Mouse (Mus musculus) heart, adult 2 months (tissue): ENCODE data around the gene Tmem169. TPM values are rescaled to one million over a fixed set of nuclear protein-coding genes. Genes with fewer than 3 reads are reported as not detected.
A peak's percentile ranks its signal among the peaks of the same experiment; 100 is the strongest.

Experiments
- DNase-seq, 2 experiments: peaks; one replicate each; pipeline ENCODE4 v3.0.0; 2021
- H3K27ac ChIP-seq: fragments of 200-600 bp; 2 replicates; pipeline ENCODE4 v1.8.1; 2022
- H3K27me3 ChIP-seq: fragments of 200-500 bp; 2 replicates; pipeline ENCODE4 v1.6.1; 2012; ENCODE audit warnings: mild to moderate bottlenecking, low read length, inconsistent platforms, mixed read lengths; ENCODE audit not compliant: control insufficient read depth, insufficient read depth
- H3K36me3 ChIP-seq: fragments of 200-500 bp; 2 replicates; pipeline ENCODE4 v1.6.1; 2012; ENCODE audit warnings: low read length, inconsistent platforms; ENCODE audit not compliant: control insufficient read depth, insufficient read depth
- H3K4me1 ChIP-seq: fragments of 200-500 bp; 2 replicates; pipeline ENCODE4 v1.6.1; 2011; ENCODE audit warnings: low read length; ENCODE audit not compliant: control insufficient read depth, insufficient read depth
- H3K4me3 ChIP-seq: fragments of 200-600 bp; 2 replicates; pipeline ENCODE4 v1.8.1; 2022
- H3K79me2 ChIP-seq: fragments of 200-500 bp; replicated peaks from 2 replicates; pipeline ENCODE4 v1.6.1; 2012; ENCODE audit warnings: mild to moderate bottlenecking, inconsistent platforms, low read length, moderate library complexity, mixed read lengths; ENCODE audit not compliant: control insufficient read depth, insufficient read depth
- H3K9ac ChIP-seq: fragments of 200-500 bp; 2 replicates; pipeline ENCODE4 v1.6.1; 2012; ENCODE audit warnings: low read depth, mild to moderate bottlenecking, control low read depth, inconsistent platforms, low read length, mixed read lengths
- CTCF ChIP-seq: fragments of 200-600 bp; IDR thresholded peaks from 2 replicates; pipeline ENCODE4 v1.8.1; 2022; ENCODE audit warnings: antibody characterized with exemption, mild to moderate bottlenecking, moderate library complexity
- EP300 ChIP-seq: fragments of 200-500 bp; IDR thresholded peaks from 2 replicates; pipeline ENCODE4 v1.6.1; 2011; ENCODE audit warnings: low read depth, low read length, control low read depth; ENCODE audit not compliant: insufficient read depth
- POLR2A ChIP-seq: fragments of 200-500 bp; IDR thresholded peaks from 2 replicates; pipeline ENCODE4 v1.6.1; 2011; ENCODE audit warnings: mild to moderate bottlenecking, low read depth, low read length, control low read depth; ENCODE audit not compliant: insufficient read depth
- WGBS: fragments of 180-500 bp; shearing (Covaris S2); methylation state at CpG from one replicate; pipeline ENCODE4 v1.1.7; 2018; 5-methylcytosine and 5-hydroxymethylcytosine counted together
- intact Hi-C: fragments of 180-260 bp; cut with DNase I; formaldehyde crosslinking; loops from one replicate; pipeline ENCODE4 v1.15.1; 2025
- polyA plus RNA-seq: library from polyadenylated mRNA; depleted of rRNA; stranded (reverse); fragments of >200 nt; gene quantifications from 2 replicates; pipeline ENCODE4 v1.2.3, GENCODE M21; 2012
- total RNA-seq, 2 experiments: library from RNA; stranded (reverse); gene quantifications; 2 replicates each; pipeline ENCODE4 v1.2.3; 2021

The Tmem169 gene
- total and polyA plus RNA-seq, 3 experiments: 0.04 to 0.16 TPM; not detected in 1

- TF ChIP-seq CTCF: no peak
- no peak for TF ChIP-seq EP300
- no peak for TF ChIP-seq POLR2A
- intact Hi-C loops: no loop called here
- Histone ChIP-seq H3K36me3 (no peaks in the 10 kb centered on the region), H3K9ac (no peak overlapping the region), H3K4me3 (no peak overlapping the region), H3K4me1 (no peaks in the 10 kb centered on the region), H3K79me2 (no peaks in the 10 kb centered on the region), H3K27me3 (no peaks in the 10 kb centered on the region), H3K27ac (no peak overlapping the region)
- whole genome bisulfite sequencing: 70% methylated on average over 1 of the region's 1 CpGs
- DNase-seq: no peak
Observed at GRCm38 (mm10) chr1:72301845-72302244, 17.7 kb downstream of the Tmem169 start.

GRCm38 (mm10) chr1:72306241-72306640 lies 22.1 kb downstream of the Tmem169 start:
- no peaks in the 10 kb centered on the region for H3K79me2 ChIP-seq
- TF ChIP-seq POLR2A: no peak
- TF ChIP-seq CTCF: no peak
- no peak for TF ChIP-seq EP300
- H3K4me3 ChIP-seq: no peak overlapping the region
- H3K27ac ChIP-seq: no peak overlapping the region
- no peak overlapping the region for H3K9ac ChIP-seq
- no peaks in the 10 kb centered on the region for H3K36me3 ChIP-seq
- intact Hi-C loops: loop anchor here (5.0 kb wide), 2 partner anchors 69 to 411 kb away; no protein-coding TSS in a partner anchor
- 50% methylated on average over 3 of the region's 3 CpGs for WGBS
- no peak for DNase-seq
- no peaks in the 10 kb centered on the region for H3K27me3 ChIP-seq
- peaks cover 1% of the 10 kb centered on the region; the same call in 1 of the 2 replicates for H3K4me1 ChIP-seq

GRCm38 (mm10) chr1:72306679-72307181 lies 22.6 kb downstream of the Tmem169 start:
- no peak overlapping the region for H3K9ac ChIP-seq
- peak overlapping the region; percentile 70 for H3K27ac ChIP-seq
- H3K36me3 ChIP-seq: no peaks in the 10 kb centered on the region
- intact Hi-C loops: loop anchor here (5.0 kb wide), 2 partner anchors 69 to 411 kb away; no protein-coding TSS in a partner anchor
- WGBS: under 1% methylated on average over 11 of the region's 11 CpGs
- peaks cover 1% of the 10 kb centered on the region; the same call in 1 of the 2 replicates for H3K4me1 ChIP-seq
- H3K27me3 ChIP-seq: no peaks in the 10 kb centered on the region
- DNase-seq: peak; percentile 31 to 40
- TF ChIP-seq EP300 (no peak), CTCF (peak; percentile 66), POLR2A (no peak)
- H3K79me2 ChIP-seq: no peaks in the 10 kb centered on the region
- H3K4me3 ChIP-seq: peak overlapping the region; percentile 56

GRCm38 (mm10) chr1:72307317-72307798 lies 23.2 kb downstream of the Tmem169 start, which contains the start of gene Xrcc5:
Gene Xrcc5, plus strand, starts transcription at chr1:72307421.
- peaks cover 1% of the 10 kb centered on the region; the same call in 1 of the 2 replicates for H3K4me1 ChIP-seq
- peak; percentile 84 to 90 for DNase-seq
- intact Hi-C loops: loop anchor here (5.0 kb wide), 2 partner anchors 70 to 410 kb away; no protein-coding TSS in a partner anchor
- WGBS: under 1% methylated on average over 21 of the region's 21 CpGs
- no peak for TF ChIP-seq CTCF
- TF ChIP-seq POLR2A: peak; percentile 63; the same call in 1 of the 2 replicates
- TF ChIP-seq EP300: peak; percentile 47; the same call in 1 of the 2 replicates
- peak within 1 kb of the TSS; percentile 70 for H3K27ac ChIP-seq
- H3K79me2 ChIP-seq: no peaks in the 10 kb centered on the region
- H3K4me3 ChIP-seq: peak within 1 kb of the TSS; percentile 56
- peak within 1 kb of the TSS; percentile 43 for H3K9ac ChIP-seq
- no peaks in the 10 kb centered on the region for H3K27me3 ChIP-seq
- H3K36me3 ChIP-seq: no peaks in the 10 kb centered on the region

- Histone ChIP-seq H3K79me2 (no peaks in the 10 kb centered on the region), H3K36me3 (no peaks in the 10 kb centered on the region), H3K27ac (no peak overlapping the region), H3K4me1 (peaks cover 1% of the 10 kb centered on the region; the same call in 1 of the 2 replicates), H3K9ac (no peak overlapping the region), H3K4me3 (no peak overlapping the region), H3K27me3 (no peaks in the 10 kb centered on the region)
- TF ChIP-seq CTCF (no peak), POLR2A (no peak), EP300 (no peak)
- intact Hi-C loops: loop anchor here (5.0 kb wide), 2 partner anchors 72 to 408 kb away; no protein-coding TSS in a partner anchor
- 67% methylated on average over 4 of the region's 4 CpGs for WGBS
- DNase-seq: no peak
Observed at GRCm38 (mm10) chr1:72308919-72309318, 24.8 kb downstream of the Tmem169 start.
